Mouse (Mus musculus): Measurements from ENCODE around the gene Prr7. TPM values are rescaled to one million over a fixed set of nuclear protein-coding genes. Genes with fewer than 3 reads are reported as not detected.

Prr7 gene
- 1.1 TPM for polyA plus RNA-seq (2014; fragmentation: Illumina TruSeq; extraction: RNeasy Lipid Tissue Mini Kit (QIAGEN cat#74804); ENCODE audit: low read depth, low replicate concordance)

DNA sequence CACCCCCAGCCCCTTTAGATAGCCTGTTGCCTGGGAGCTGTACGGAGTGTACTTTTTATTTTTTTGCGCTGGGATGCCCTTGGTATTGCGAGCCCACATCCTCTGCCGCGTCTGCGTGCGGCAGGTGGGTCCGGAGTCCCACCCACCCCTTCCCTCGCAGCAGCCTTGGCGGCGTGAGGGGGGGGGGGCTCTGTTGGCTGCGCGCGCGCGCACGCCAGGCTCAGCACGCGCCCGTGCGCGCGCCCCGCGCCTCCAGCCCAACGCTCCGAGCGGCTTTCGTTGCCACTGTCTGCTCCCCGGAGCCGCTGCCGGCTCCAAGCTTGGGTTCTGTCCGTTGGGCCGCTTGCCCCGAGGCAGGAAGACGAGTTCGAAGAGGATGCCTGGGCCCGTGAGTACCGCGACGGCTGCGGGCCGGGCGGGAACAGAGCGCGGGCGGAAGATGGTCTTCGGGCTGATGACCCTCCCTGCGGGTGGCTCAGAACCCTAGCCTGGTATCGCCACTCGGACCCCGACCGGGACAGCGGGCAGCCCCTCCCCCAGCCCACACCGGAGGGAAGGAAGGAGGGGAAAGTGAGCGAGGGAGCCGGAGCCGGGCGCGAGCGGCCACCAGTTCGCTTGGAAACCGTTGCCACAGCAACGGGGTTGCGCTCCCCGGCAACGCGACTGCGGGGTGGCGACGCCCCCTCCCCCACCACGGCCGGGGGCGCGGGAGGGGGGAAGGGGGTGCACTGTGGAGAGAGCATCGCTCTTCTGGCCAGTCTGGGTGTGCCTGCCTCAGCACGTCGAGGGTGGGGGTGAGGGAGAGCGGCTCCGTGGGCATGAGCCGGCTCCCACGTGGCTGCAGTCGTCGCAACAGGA, at the start of gene Prr7:
Prr7 (plus strand) TSS at position 241 of the 858 bp plus-strand sequence.

DNA sequence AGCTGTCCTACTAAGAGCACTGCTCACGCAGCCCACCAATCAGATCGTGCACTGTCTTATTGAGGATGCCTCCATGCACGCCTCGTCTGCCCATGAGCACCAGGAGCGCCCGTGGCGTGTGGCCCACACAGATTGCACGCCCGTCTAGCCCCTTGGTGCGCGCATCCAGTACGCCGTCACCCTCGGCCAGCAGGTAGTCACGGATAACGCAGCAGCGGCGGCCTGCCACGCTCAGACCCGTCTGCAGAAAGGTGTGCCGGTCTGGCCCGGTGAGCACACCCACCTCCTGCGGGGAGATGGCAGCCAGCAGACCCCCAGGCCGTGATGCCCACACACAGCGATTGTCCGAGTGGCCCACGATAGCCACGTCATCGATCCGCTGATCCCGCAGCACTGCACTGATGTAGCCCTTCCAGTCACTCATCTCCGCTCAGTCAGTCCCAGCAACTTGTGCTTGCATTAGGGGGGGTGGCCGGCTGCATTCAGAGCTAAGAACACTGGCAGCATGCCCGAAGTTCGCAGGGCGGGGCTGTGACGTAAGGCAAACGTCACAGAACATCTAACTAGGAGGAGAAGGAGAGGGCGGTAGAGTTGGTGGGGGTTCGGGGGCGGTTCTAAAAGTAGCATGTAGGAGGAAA, 49.2 kb upstream of the Prr7 start, which contains the start of gene Pfn3:
Pfn3 (minus strand) TSS at position 490 of the 638 bp plus-strand sequence.

DNA sequence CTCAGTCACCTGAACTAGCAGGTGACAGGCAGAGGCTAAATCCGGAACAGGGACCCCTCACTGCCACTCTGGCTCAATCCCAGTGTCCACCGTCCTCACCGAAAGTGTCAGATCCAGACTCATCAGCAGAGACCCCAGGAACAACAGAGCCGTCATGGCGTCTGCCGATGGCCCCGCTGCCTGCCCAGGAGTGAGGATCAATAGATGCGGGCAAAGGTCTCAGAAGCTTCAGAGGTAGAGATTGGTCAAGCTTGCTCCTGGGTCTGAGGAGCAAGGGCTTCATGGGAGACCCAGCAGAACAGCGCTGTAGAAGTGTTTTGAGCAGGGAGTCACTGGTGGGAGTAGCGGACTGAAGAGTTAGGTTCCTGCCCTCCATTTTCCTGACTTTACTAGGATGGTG, 37.5 kb upstream of the Prr7 start, which contains the start of gene F12:
F12 (minus strand) TSS at position 181 of the 400 bp plus-strand sequence.

DNA sequence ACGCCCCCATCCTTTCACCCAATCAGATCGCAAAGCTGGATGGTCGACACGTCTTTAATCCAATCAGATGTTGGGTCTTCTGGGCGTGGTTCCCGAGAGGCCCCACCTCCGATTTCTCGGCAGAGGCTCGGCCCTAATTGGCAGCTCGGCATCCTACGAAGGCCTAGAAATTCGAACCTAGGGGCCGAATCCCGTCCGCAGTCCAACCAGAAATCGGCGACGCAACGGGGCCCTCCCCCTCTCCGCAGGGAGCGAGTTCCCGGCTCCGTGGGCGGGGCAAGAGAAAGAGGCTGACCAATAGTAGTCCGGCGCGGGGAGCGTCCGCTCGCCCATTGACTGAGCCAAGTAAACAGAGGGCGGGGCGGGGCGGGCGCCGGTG, 19.1 kb upstream of the Prr7 start, which contains the start of gene Grk6:
Grk6 (plus strand) TSS at position 136 of the 379 bp plus-strand sequence.

DNA sequence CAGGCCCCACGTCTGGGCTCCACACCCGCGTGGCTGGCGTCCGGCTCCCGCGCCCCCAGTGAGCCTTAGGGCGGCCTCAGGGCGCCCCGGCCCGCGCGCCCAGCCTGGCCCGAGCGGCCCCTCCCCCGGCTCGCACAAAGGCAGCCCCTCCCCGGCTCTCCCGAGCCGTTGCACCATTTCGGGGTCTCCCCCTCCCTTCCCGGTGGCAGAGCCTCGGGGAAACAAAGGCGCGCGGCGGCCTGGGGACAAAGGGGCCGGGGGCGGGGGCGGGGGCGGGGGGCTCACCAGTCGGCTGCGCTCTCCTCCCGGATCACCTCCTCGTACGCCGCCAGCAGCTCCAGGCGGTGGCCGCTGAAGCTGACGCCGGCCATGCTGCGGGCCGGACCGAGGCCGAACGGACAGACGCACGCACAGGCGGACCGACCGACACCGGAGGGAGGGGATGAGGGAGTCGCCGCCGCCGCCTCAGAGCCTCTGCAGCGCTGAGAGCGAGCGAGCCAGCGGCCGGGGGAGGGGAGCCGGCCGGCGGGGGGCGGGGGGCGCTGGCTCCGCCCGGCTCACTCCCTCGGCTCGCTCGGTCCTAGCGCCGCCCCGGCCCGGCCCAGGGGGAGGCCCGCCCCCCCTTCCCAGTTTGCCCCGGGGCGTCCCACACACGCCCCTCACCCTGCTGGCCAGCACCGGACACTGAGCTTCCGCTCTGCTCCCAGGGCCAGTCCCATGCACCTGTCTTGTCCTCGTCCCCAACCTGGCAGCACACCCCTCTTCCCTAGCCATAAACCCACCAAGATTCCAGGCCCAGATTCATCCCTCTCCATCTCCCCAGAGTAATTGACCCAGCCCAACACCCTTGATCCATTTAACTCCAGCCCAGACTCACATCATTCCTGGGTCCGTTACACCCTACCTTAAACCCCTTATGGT, 23.8 kb downstream of the Prr7 start, which contains the start of gene Dbn1:
Dbn1 (minus strand) TSS at position 534 of the 921 bp plus-strand sequence.

DNA sequence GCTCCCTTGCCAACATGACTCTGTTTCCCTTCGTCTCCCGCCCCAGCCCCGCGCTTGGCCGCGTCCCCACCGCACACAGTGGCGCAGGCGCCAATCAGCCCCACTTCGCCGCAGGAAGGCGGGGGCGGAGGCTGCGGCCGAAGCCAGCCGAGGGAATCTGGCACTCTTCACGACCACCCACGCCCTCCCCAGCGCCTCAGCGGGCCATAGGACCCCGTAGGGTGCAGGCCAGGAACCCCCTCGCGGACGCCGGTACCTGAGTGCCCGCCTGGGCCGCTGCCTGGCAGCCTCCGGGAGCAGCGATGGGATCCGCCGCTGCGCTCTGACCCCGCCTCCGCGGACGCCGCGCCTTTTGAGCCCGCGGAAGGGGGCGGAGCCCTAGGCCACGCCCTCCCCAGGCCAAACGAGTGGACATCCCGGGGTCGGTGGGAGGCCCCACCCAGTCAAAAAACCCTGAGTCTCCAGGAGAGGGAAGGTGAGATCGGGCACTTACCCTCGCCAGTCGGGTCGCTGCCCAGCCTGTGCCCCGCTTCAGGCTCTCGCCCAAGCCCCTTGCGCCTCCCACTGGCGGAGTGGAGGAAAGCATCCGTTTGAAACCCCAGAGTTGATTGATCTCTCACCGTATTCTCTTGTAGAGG, 49.2 kb downstream of the Prr7 start, which contains the start of gene Pdlim7:
Pdlim7 (minus strand) TSS at position 566 of the 638 bp plus-strand sequence.

Other genes starting within 250 kb of the Prr7 start
- gene Prelid1, start 143.8 kb upstream of the Prr7 start, polyA plus RNA-seq (2014; fragmentation: Illumina TruSeq; extraction: RNeasy Lipid Tissue Mini Kit (QIAGEN cat#74804); ENCODE audit: low read depth, low replicate concordance): 161 TPM
- gene Rab24, start 142.3 kb upstream of the Prr7 start, polyA plus RNA-seq (2014; fragmentation: Illumina TruSeq; extraction: RNeasy Lipid Tissue Mini Kit (QIAGEN cat#74804); ENCODE audit: low read depth, low replicate concordance): 67.2 TPM
- 1.2 TPM for gene Mxd3, start 134.4 kb upstream of the Prr7 start, polyA plus RNA-seq (2014; fragmentation: Illumina TruSeq; extraction: RNeasy Lipid Tissue Mini Kit (QIAGEN cat#74804); ENCODE audit: low read depth, low replicate concordance)
- gene Lman2, start 101.5 kb upstream of the Prr7 start, polyA plus RNA-seq (2014; fragmentation: Illumina TruSeq; extraction: RNeasy Lipid Tissue Mini Kit (QIAGEN cat#74804); ENCODE audit: low read depth, low replicate concordance): 250 TPM
- 2.2 TPM for gene Rgs14, start 94.5 kb upstream of the Prr7 start, polyA plus RNA-seq (2014; fragmentation: Illumina TruSeq; extraction: RNeasy Lipid Tissue Mini Kit (QIAGEN cat#74804); ENCODE audit: low read depth, low replicate concordance)
- gene Slc34a1, start 66.1 kb upstream of the Prr7 start, polyA plus RNA-seq (2014; fragmentation: Illumina TruSeq; extraction: RNeasy Lipid Tissue Mini Kit (QIAGEN cat#74804); ENCODE audit: low read depth, low replicate concordance): 0.87 TPM
- 3.0 TPM for gene Pfn3, start 49.0 kb upstream of the Prr7 start, polyA plus RNA-seq (2014; fragmentation: Illumina TruSeq; extraction: RNeasy Lipid Tissue Mini Kit (QIAGEN cat#74804); ENCODE audit: low read depth, low replicate concordance)
- not detected for gene F12, start 37.5 kb upstream of the Prr7 start, polyA plus RNA-seq (2014; fragmentation: Illumina TruSeq; extraction: RNeasy Lipid Tissue Mini Kit (QIAGEN cat#74804); ENCODE audit: low read depth, low replicate concordance)
- 30.4 TPM for gene Grk6, start 19.2 kb upstream of the Prr7 start, polyA plus RNA-seq (2014; fragmentation: Illumina TruSeq; extraction: RNeasy Lipid Tissue Mini Kit (QIAGEN cat#74804); ENCODE audit: low read depth, low replicate concordance)
- gene Dbn1, start 23.8 kb downstream of the Prr7 start, polyA plus RNA-seq (2014; fragmentation: Illumina TruSeq; extraction: RNeasy Lipid Tissue Mini Kit (QIAGEN cat#74804); ENCODE audit: low read depth, low replicate concordance): 17.8 TPM
- gene Pdlim7, start 49.4 kb downstream of the Prr7 start, polyA plus RNA-seq (2014; fragmentation: Illumina TruSeq; extraction: RNeasy Lipid Tissue Mini Kit (QIAGEN cat#74804); ENCODE audit: low read depth, low replicate concordance): 31.4 TPM
- 3.3 TPM for gene Dok3, start 65.0 kb downstream of the Prr7 start, polyA plus RNA-seq (2014; fragmentation: Illumina TruSeq; extraction: RNeasy Lipid Tissue Mini Kit (QIAGEN cat#74804); ENCODE audit: low read depth, low replicate concordance)
- gene Ddx41, start 72.4 kb downstream of the Prr7 start, polyA plus RNA-seq (2014; fragmentation: Illumina TruSeq; extraction: RNeasy Lipid Tissue Mini Kit (QIAGEN cat#74804); ENCODE audit: low read depth, low replicate concordance): 26.7 TPM
- gene Fam193b, start 106.9 kb downstream of the Prr7 start, polyA plus RNA-seq (2014; fragmentation: Illumina TruSeq; extraction: RNeasy Lipid Tissue Mini Kit (QIAGEN cat#74804); ENCODE audit: low read depth, low replicate concordance): 57.3 TPM
- 248 TPM for gene Tmed9, start 109.5 kb downstream of the Prr7 start, polyA plus RNA-seq (2014; fragmentation: Illumina TruSeq; extraction: RNeasy Lipid Tissue Mini Kit (QIAGEN cat#74804); ENCODE audit: low read depth, low replicate concordance)
- 15.1 TPM for gene B4galt7, start 135.6 kb downstream of the Prr7 start, polyA plus RNA-seq (2014; fragmentation: Illumina TruSeq; extraction: RNeasy Lipid Tissue Mini Kit (QIAGEN cat#74804); ENCODE audit: low read depth, low replicate concordance)
- gene Caml, start 158.7 kb downstream of the Prr7 start, polyA plus RNA-seq (2014; fragmentation: Illumina TruSeq; extraction: RNeasy Lipid Tissue Mini Kit (QIAGEN cat#74804); ENCODE audit: low read depth, low replicate concordance): 39.3 TPM
- gene Ddx46, start 170.8 kb downstream of the Prr7 start, polyA plus RNA-seq (2014; fragmentation: Illumina TruSeq; extraction: RNeasy Lipid Tissue Mini Kit (QIAGEN cat#74804); ENCODE audit: low read depth, low replicate concordance): 30.5 TPM
- gene B230219D22Rik, start 228.9 kb downstream of the Prr7 start, polyA plus RNA-seq (2014; fragmentation: Illumina TruSeq; extraction: RNeasy Lipid Tissue Mini Kit (QIAGEN cat#74804); ENCODE audit: low read depth, low replicate concordance): 43.1 TPM

All from adipose tissue, adult 10 weeks (tissue).